Mouse (Mus musculus) megakaryocyte, embryonic 14.5 days (primary cell): Measurements from ENCODE around the gene Pitpnb.

Source experiments
- FLI1 ChIP-seq: IDR thresholded peaks from 2 replicates; pipeline ENCODE4 v1.6.1; 2012; ENCODE audit warnings: low read length, inconsistent platforms, mixed read lengths
- GATA1 ChIP-seq: IDR thresholded peaks from 3 replicates; pipeline ENCODE4 v1.6.1; 2012; ENCODE audit warnings: mixed read lengths, low read length, inconsistent platforms, borderline replicate concordance

- TF ChIP-seq GATA1, result no peak
- TF ChIP-seq FLI1, result no peak
Observed at GRCm38 (mm10) chr5:111408470-111409105, 78.0 kb downstream of the Pitpnb start.
